Mouse (Mus musculus): ENCODE results near the gene Pgbd5.

DNA sequence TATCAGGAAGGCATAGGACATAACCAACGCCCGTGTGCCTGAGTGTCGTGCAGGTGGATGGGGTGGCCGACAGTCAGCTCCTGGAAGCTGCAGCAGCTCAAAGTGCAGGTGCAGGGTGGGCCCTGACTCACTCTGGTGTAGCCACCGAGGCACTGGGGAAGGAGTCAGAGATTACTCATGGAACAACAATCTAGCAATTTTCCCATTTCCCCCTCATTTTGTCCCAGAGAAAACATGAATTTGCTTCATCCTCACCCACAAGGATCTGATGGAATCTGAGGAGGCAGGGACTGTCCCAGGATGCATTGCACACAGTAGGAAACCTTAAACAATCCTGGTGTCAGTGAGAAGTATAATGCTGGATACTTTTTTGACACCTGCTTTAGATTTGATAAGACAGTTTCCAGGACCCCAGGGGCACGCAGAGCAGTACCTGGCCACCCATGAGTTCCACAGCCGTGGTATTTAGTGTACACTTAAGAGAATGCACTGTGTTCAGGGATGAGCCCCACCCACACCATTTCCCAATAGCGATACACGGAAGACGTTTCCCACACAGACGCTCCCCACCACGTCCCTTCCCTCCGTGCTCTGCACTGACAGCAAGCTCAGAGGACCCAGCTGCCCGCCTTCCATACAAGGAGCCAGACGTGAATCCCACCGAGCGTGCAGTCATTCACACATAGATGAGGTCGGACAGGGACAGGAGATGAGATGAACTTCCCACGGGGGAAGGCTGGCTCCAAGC lies 26.8 kb downstream of the Pgbd5 start:
- TF ChIP-seq CTCF (IDR thresholded peaks at IDR 0.05; ENCODE audit: borderline replicate concordance, control insufficient read depth, extremely low read depth, insufficient read depth, low read length, poor library complexity) (no peak), POLR2A (IDR thresholded peaks at IDR 0.05; ENCODE audit: control insufficient read depth, extremely low read depth, insufficient read depth, low read length, poor library complexity) (no peak)

All from thymus, adult 2 months (tissue).